Mouse (Mus musculus) heart, postnatal 0 days (tissue): ENCODE results near the gene Atxn2. TPM values are rescaled to one million over a fixed set of nuclear protein-coding genes. Genes with fewer than 3 reads are reported as not detected.
A peak's percentile ranks its signal among the peaks of the same experiment; 100 is the strongest.

ENCODE experiments used
- ATAC-seq: fragments of 200-750 bp; cut with Nextera tagmentation; 2 replicates; pipeline ENCODE4 v1.8.0; 2017; ENCODE audit warnings: low read depth, moderate number of reproducible peaks, moderate library complexity; ENCODE audit not compliant: insufficient read depth
- DNase-seq: peaks from one replicate; pipeline ENCODE4 v3.0.0-alpha.2; 2016; ENCODE audit warnings: low spot score
- H3K27ac ChIP-seq: fragments of 300-500 bp; sonication (generic); 2 replicates; pipeline ENCODE4 v1.5.1; 2014; ENCODE audit warnings: low read depth, mild to moderate bottlenecking
- H3K27me3 ChIP-seq: fragments of 300-500 bp; sonication (generic); 2 replicates; pipeline ENCODE4 v1.6.1; 2014; ENCODE audit warnings: low read length, mixed read lengths; ENCODE audit not compliant: control insufficient read depth, insufficient read depth
- H3K36me3 ChIP-seq: fragments of 300-500 bp; sonication (generic); replicated peaks from 2 replicates; pipeline ENCODE4 v1.6.1; 2014; ENCODE audit warnings: low read length, mixed read lengths; ENCODE audit not compliant: control insufficient read depth, insufficient read depth
- H3K4me1 ChIP-seq: fragments of 300-500 bp; sonication (generic); 2 replicates; pipeline ENCODE4 v1.6.1; 2014; ENCODE audit warnings: antibody characterized with exemption; ENCODE audit not compliant: control insufficient read depth, insufficient read depth
- H3K4me2 ChIP-seq: fragments of 300-500 bp; sonication (generic); 2 replicates; pipeline ENCODE4 v1.6.1; 2014; ENCODE audit warnings: low read depth, mild to moderate bottlenecking, low read length, moderate library complexity
- H3K4me3 ChIP-seq: fragments of 300-500 bp; sonication (generic); 2 replicates; pipeline ENCODE4 v1.5.1; 2014; ENCODE audit warnings: low read depth, low read length
- H3K9ac ChIP-seq: fragments of 300-500 bp; sonication (generic); replicated peaks from 2 replicates; pipeline ENCODE4 v1.6.1; 2014; ENCODE audit warnings: low read depth, low read length, mixed read lengths
- H3K9me3 ChIP-seq: fragments of 300-500 bp; sonication (generic); replicated peaks from 2 replicates; pipeline ENCODE4 v1.6.1; 2016; ENCODE audit warnings: low read length; ENCODE audit not compliant: control insufficient read depth
- CTCF ChIP-seq: IDR thresholded peaks from 2 replicates; pipeline ENCODE4 v1.5.1; 2016; ENCODE audit warnings: antibody characterized with exemption, control low read depth, low read depth
- EP300 ChIP-seq: IDR thresholded peaks from 2 replicates; pipeline ENCODE4 v1.6.1; 2016; ENCODE audit warnings: antibody characterized with exemption, low read depth
- WGBS: fragments of 180-500 bp; shearing (Covaris S2); extraction: QIAGEN DNeasy Blood & Tissue Kit; methylation state at CpG from one replicate; pipeline ENCODE4 v1.1.7; 2014; 5-methylcytosine and 5-hydroxymethylcytosine counted together
- polyA plus RNA-seq: library from polyadenylated mRNA; unstranded; fragments of >200 nt; fragmentation: Nextera tagmentation; extraction: Ambion mirVana; gene quantifications from 2 replicates; pipeline ENCODE4 v1.2.1, GENCODE M21; 2015
- total RNA-seq: library from RNA; depleted of rRNA; stranded (reverse); fragments of >200 nt; gene quantifications from 2 replicates; pipeline ENCODE4 v1.2.3, GENCODE M21; 2014; ENCODE audit warnings: low replicate concordance

The Atxn2 gene
- total and polyA plus RNA-seq, 2 experiments from 2014 or later, result 41.2 to 41.7 TPM

GRCm38 (mm10) chr5:121821552-121821951 is 110.4 kb downstream of the Atxn2 start:
- 57% methylated on average over 5 of the region's 5 CpGs for WGBS
- Histone ChIP-seq H3K4me3 (no peak overlapping the region), H3K9me3 (no peaks in the 10 kb centered on the region), H3K27ac (no peak overlapping the region), H3K36me3 (peaks cover 70% of the 10 kb centered on the region), H3K9ac (no peak overlapping the region), H3K4me2 (no peak overlapping the region), H3K4me1 (peaks cover 28% of the 10 kb centered on the region; the same call in 1 of the 2 replicates), H3K27me3 (no peaks in the 10 kb centered on the region)
- no peak for TF ChIP-seq EP300
- TF ChIP-seq CTCF, result no peak
- no peak for ATAC-seq
- no peak for DNase-seq

GRCm38 (mm10) chr5:121822786-121823505 is 111.8 kb downstream of the Atxn2 start:
- TF ChIP-seq EP300 (no peak), CTCF (no peak)
- ATAC-seq (no peak), DNase-seq (no peak)
- WGBS, result 66% methylated on average over 7 of the region's 7 CpGs
- H3K36me3 ChIP-seq, result peaks cover 69% of the 10 kb centered on the region
- no peak overlapping the region for H3K4me3 ChIP-seq
- H3K27ac ChIP-seq, result no peak overlapping the region
- H3K27me3 ChIP-seq, result no peaks in the 10 kb centered on the region
- no peak overlapping the region for H3K9ac ChIP-seq
- no peak overlapping the region for H3K4me2 ChIP-seq
- no peaks in the 10 kb centered on the region for H3K9me3 ChIP-seq
- peaks cover 28% of the 10 kb centered on the region; the same call in 1 of the 2 replicates for H3K4me1 ChIP-seq

- Histone ChIP-seq H3K9me3 (no peaks in the 10 kb centered on the region), H3K9ac (no peak overlapping the region), H3K27me3 (no peaks in the 10 kb centered on the region), H3K36me3 (peaks cover 67% of the 10 kb centered on the region), H3K4me2 (no peak overlapping the region), H3K27ac (peak overlapping the region; percentile 78), H3K4me3 (no peak overlapping the region), H3K4me1 (peaks cover 32% of the 10 kb centered on the region; the same call in 1 of the 2 replicates)
- ATAC-seq (no peak), DNase-seq (no peak)
- 90% methylated on average over 1 of the region's 1 CpGs for WGBS
- TF ChIP-seq EP300 (no peak), CTCF (no peak)
These were observed 112.5 kb downstream of the Atxn2 start for GRCm38 (mm10) chr5:121823668-121824067.

GRCm38 (mm10) chr5:121824121-121824520 is 113.0 kb downstream of the Atxn2 start:
- H3K36me3 ChIP-seq, result peaks cover 62% of the 10 kb centered on the region
- peak overlapping the region; percentile 78 for H3K27ac ChIP-seq
- H3K9ac ChIP-seq, result no peak overlapping the region
- no peak for DNase-seq
- 53% methylated on average over 4 of the region's 4 CpGs for WGBS
- peaks cover 37% of the 10 kb centered on the region; the same call in 1 of the 2 replicates for H3K4me1 ChIP-seq
- no peak for TF ChIP-seq CTCF
- TF ChIP-seq EP300, result peak; percentile 61; the same call in 1 of the 2 replicates
- no peaks in the 10 kb centered on the region for H3K27me3 ChIP-seq
- H3K9me3 ChIP-seq, result no peaks in the 10 kb centered on the region
- peak; percentile 51 for ATAC-seq
- no peak overlapping the region for H3K4me2 ChIP-seq
- H3K4me3 ChIP-seq, result no peak overlapping the region

GRCm38 (mm10) chr5:121825606-121826005 is 114.5 kb downstream of the Atxn2 start:
- H3K4me1 ChIP-seq, result peaks cover 30% of the 10 kb centered on the region; the same call in 1 of the 2 replicates
- TF ChIP-seq CTCF (no peak), EP300 (no peak)
- no peaks in the 10 kb centered on the region for H3K9me3 ChIP-seq
- H3K27ac ChIP-seq, result no peak overlapping the region; the same call in 1 of the 2 replicates
- no peak for ATAC-seq
- H3K9ac ChIP-seq, result no peak overlapping the region
- peaks cover 51% of the 10 kb centered on the region for H3K36me3 ChIP-seq
- WGBS, result 81% methylated on average over 3 of the region's 3 CpGs
- H3K27me3 ChIP-seq, result no peaks in the 10 kb centered on the region
- H3K4me3 ChIP-seq, result no peak overlapping the region
- DNase-seq, result no peak
- H3K4me2 ChIP-seq, result no peak overlapping the region
